Mouse (Mus musculus): ENCODE measurements around the gene Mgst1. TPM values are rescaled to one million over a fixed set of nuclear protein-coding genes. Genes with fewer than 3 reads are reported as not detected.

Gene Mgst1
- 115 and 141 TPM in 2 replicates for polyA plus RNA-seq (2016; fragmentation: Nextera tagmentation; extraction: Ambion mirVana)

- H3K4me1 ChIP-seq, result peaks cover 52% of the 10 kb centered on the region
- H3K27me3 ChIP-seq (ENCODE audit: low read depth, poor library complexity, severe bottlenecking), result no peaks in the 10 kb centered on the region
- peak within 1 kb of the TSS; percentile 65 for H3K4me3 ChIP-seq
- DNase-seq (ENCODE audit: low spot score), result peak; percentile 44
- H3K9me3 ChIP-seq (replicated peaks), result no peaks in the 10 kb centered on the region
- H3K36me3 ChIP-seq, result no peaks in the 10 kb centered on the region
- 0% methylated on average over 5 of the region's 5 CpGs for WGBS
- peak within 1 kb of the TSS; percentile 90 for H3K27ac ChIP-seq
Measured at GRCm38 (mm10) chr6:138139930-138140329, at the start of gene Mgst1. TSS of gene Mgst1 (plus strand) at chr6:138140316.

- Histone ChIP-seq H3K27ac (no peak overlapping the region), H3K36me3 (no peaks in the 10 kb centered on the region), H3K4me3 (no peak overlapping the region), H3K27me3 (ENCODE audit: low read depth, poor library complexity, severe bottlenecking) (no peaks in the 10 kb centered on the region), H3K9me3 (replicated peaks) (no peaks in the 10 kb centered on the region), H3K4me1 (no peaks in the 10 kb centered on the region)
- 92% methylated on average over 7 of the region's 7 CpGs for WGBS
- DNase-seq (ENCODE audit: low spot score), result no peak
Measured at GRCm38 (mm10) chr6:138092432-138092831, 47.7 kb upstream of the Mgst1 start.

GRCm38 (mm10) chr6:138095060-138095459 is 45.1 kb upstream of the Mgst1 start:
- H3K4me1 ChIP-seq, result no peaks in the 10 kb centered on the region
- H3K9me3 ChIP-seq (replicated peaks), result no peaks in the 10 kb centered on the region
- 93% methylated on average over 3 of the region's 3 CpGs for WGBS

GRCm38 (mm10) chr6:138099646-138100045 is 40.5 kb upstream of the Mgst1 start:
- Histone ChIP-seq H3K4me1 (peaks cover 7% of the 10 kb centered on the region; the same call in 1 of the 2 replicates), H3K36me3 (no peaks in the 10 kb centered on the region), H3K4me3 (no peak overlapping the region), H3K9me3 (replicated peaks) (no peaks in the 10 kb centered on the region), H3K27me3 (ENCODE audit: low read depth, poor library complexity, severe bottlenecking) (no peaks in the 10 kb centered on the region), H3K27ac (no peak overlapping the region)
- DNase-seq (ENCODE audit: low spot score), result no peak
- 85% methylated on average over 3 of the region's 3 CpGs for WGBS

More at GRCm38 (mm10) chr6:138095060-138095459, 45.1 kb upstream of the Mgst1 start:
- H3K27ac ChIP-seq, result no peak overlapping the region
- no peaks in the 10 kb centered on the region for H3K36me3 ChIP-seq
- H3K4me3 ChIP-seq, result no peak overlapping the region
- no peak for DNase-seq (ENCODE audit: low spot score)
- H3K27me3 ChIP-seq (ENCODE audit: low read depth, poor library complexity, severe bottlenecking), result no peaks in the 10 kb centered on the region

GRCm38 (mm10) chr6:138101843-138102242 is 38.3 kb upstream of the Mgst1 start:
- Histone ChIP-seq H3K27ac (no peak overlapping the region), H3K9me3 (replicated peaks) (no peaks in the 10 kb centered on the region), H3K27me3 (ENCODE audit: low read depth, poor library complexity, severe bottlenecking) (no peaks in the 10 kb centered on the region), H3K4me1 (peaks cover 18% of the 10 kb centered on the region), H3K36me3 (no peaks in the 10 kb centered on the region), H3K4me3 (no peak overlapping the region)
- no peak for DNase-seq (ENCODE audit: low spot score)
- 87% methylated on average over 4 of the region's 4 CpGs for WGBS

GRCm38 (mm10) chr6:138102940-138103339 is 37.2 kb upstream of the Mgst1 start:
- no peaks in the 10 kb centered on the region for H3K9me3 ChIP-seq (replicated peaks)
- H3K4me1 ChIP-seq, result peaks cover 29% of the 10 kb centered on the region
- H3K36me3 ChIP-seq, result no peaks in the 10 kb centered on the region
- H3K4me3 ChIP-seq, result no peak overlapping the region
- no peak for DNase-seq (ENCODE audit: low spot score)
- H3K27me3 ChIP-seq (ENCODE audit: low read depth, poor library complexity, severe bottlenecking), result no peaks in the 10 kb centered on the region
- 0 out of 2 replicates have a peak overlapping the region, but pooled peaks have one; percentile 25 for H3K27ac ChIP-seq
- 88% methylated on average over 7 of the region's 7 CpGs for WGBS

- H3K4me3 ChIP-seq, result no peak overlapping the region
- DNase-seq (ENCODE audit: low spot score), result no peak
- H3K9me3 ChIP-seq (replicated peaks), result no peaks in the 10 kb centered on the region
- peaks cover 32% of the 10 kb centered on the region for H3K4me1 ChIP-seq
- H3K27ac ChIP-seq, result no peak overlapping the region
- H3K27me3 ChIP-seq (ENCODE audit: low read depth, poor library complexity, severe bottlenecking), result no peaks in the 10 kb centered on the region
- no peaks in the 10 kb centered on the region for H3K36me3 ChIP-seq
Measured at GRCm38 (mm10) chr6:138104559-138104958, 35.6 kb upstream of the Mgst1 start.

- H3K9me3 ChIP-seq (replicated peaks), result no peaks in the 10 kb centered on the region
- H3K36me3 ChIP-seq, result no peaks in the 10 kb centered on the region
- peaks cover 1% of the 10 kb centered on the region; the same call in 1 of the 2 replicates for H3K4me1 ChIP-seq
- 91% methylated on average over 3 of the region's 3 CpGs for WGBS
- no peak for DNase-seq (ENCODE audit: low spot score)
- H3K27me3 ChIP-seq (ENCODE audit: low read depth, poor library complexity, severe bottlenecking), result no peaks in the 10 kb centered on the region
- H3K27ac ChIP-seq, result no peak overlapping the region
- H3K4me3 ChIP-seq, result no peak overlapping the region
Measured at GRCm38 (mm10) chr6:138117496-138117895, 22.6 kb upstream of the Mgst1 start.

GRCm38 (mm10) chr6:138128392-138129335 is 11.5 kb upstream of the Mgst1 start:
- Histone ChIP-seq H3K36me3 (no peaks in the 10 kb centered on the region), H3K27me3 (ENCODE audit: low read depth, poor library complexity, severe bottlenecking) (no peaks in the 10 kb centered on the region), H3K4me3 (no peak overlapping the region), H3K4me1 (no peaks in the 10 kb centered on the region), H3K9me3 (replicated peaks) (no peaks in the 10 kb centered on the region), H3K27ac (no peak overlapping the region)
- DNase-seq (ENCODE audit: low spot score), result no peak
- 87% methylated on average over 10 of the region's 10 CpGs for WGBS

- no peak overlapping the region for H3K4me3 ChIP-seq
- no peak for DNase-seq (ENCODE audit: low spot score)
- 82% methylated on average over 3 of the region's 3 CpGs for whole genome bisulfite sequencing
Measured at GRCm38 (mm10) chr6:138130541-138130940, 9.6 kb upstream of the Mgst1 start.

GRCm38 (mm10) chr6:138140336-138140735 is 220 bp downstream of the Mgst1 start:
- no peaks in the 10 kb centered on the region for H3K9me3 ChIP-seq (replicated peaks)
- DNase-seq (ENCODE audit: low spot score), result peak; percentile 84
- peak overlapping the region; percentile 65 for H3K4me3 ChIP-seq
- H3K36me3 ChIP-seq, result no peaks in the 10 kb centered on the region
- H3K4me1 ChIP-seq, result peaks cover 55% of the 10 kb centered on the region
- 1% methylated on average over 16 of the region's 16 CpGs for WGBS
- peak overlapping the region; percentile 90 for H3K27ac ChIP-seq
- H3K27me3 ChIP-seq (ENCODE audit: low read depth, poor library complexity, severe bottlenecking), result no peaks in the 10 kb centered on the region

More at GRCm38 (mm10) chr6:138130541-138130940, 9.6 kb upstream of the Mgst1 start:
- no peaks in the 10 kb centered on the region for H3K36me3 ChIP-seq
- H3K4me1 ChIP-seq, result no peaks in the 10 kb centered on the region
- H3K9me3 ChIP-seq (replicated peaks), result no peaks in the 10 kb centered on the region
- H3K27me3 ChIP-seq (ENCODE audit: low read depth, poor library complexity, severe bottlenecking), result no peaks in the 10 kb centered on the region
- no peak overlapping the region for H3K27ac ChIP-seq

GRCm38 (mm10) chr6:138141111-138141592 is 1.0 kb downstream of the Mgst1 start:
- Histone ChIP-seq H3K27ac (peak overlapping the region; percentile 90), H3K4me3 (peak overlapping the region; percentile 65), H3K4me1 (peaks cover 58% of the 10 kb centered on the region), H3K36me3 (no peaks in the 10 kb centered on the region), H3K9me3 (replicated peaks) (no peaks in the 10 kb centered on the region), H3K27me3 (ENCODE audit: low read depth, poor library complexity, severe bottlenecking) (no peaks in the 10 kb centered on the region)
- peak; percentile 42 for DNase-seq (ENCODE audit: low spot score)
- 60% methylated on average over 4 of the region's 4 CpGs for WGBS

- Histone ChIP-seq H3K27me3 (ENCODE audit: low read depth, poor library complexity, severe bottlenecking) (no peaks in the 10 kb centered on the region), H3K4me1 (peaks cover 58% of the 10 kb centered on the region), H3K36me3 (peaks cover 2% of the 10 kb centered on the region; the same call in 1 of the 2 replicates), H3K27ac (0 out of 2 replicates have a peak overlapping the region, but pooled peaks have one; percentile 37), H3K9me3 (replicated peaks) (no peaks in the 10 kb centered on the region), H3K4me3 (no peak overlapping the region)
- 93% methylated on average over 7 of the region's 7 CpGs for WGBS
- DNase-seq (ENCODE audit: low spot score), result no peak
Measured at GRCm38 (mm10) chr6:138142604-138143003, 2.5 kb downstream of the Mgst1 start.
